Mouse (Mus musculus) fat pad, adult 2 months (tissue): Measurements from ENCODE around the gene Pik3cd.

Experiments used
- DNase-seq: peaks from one replicate; pipeline ENCODE4 v3.0.0-alpha.2; 2011; ENCODE audit warnings: low read depth, low spot score; ENCODE audit errors: extremely low read depth

Gene Pik3cd

GRCm38 (mm10) chr4:149689822-149690700 lies 12.3 kb downstream of the Pik3cd start:
- no peak for DNase-seq

- no peak for DNase-seq
Measured at GRCm38 (mm10) chr4:149688861-149689260, 13.5 kb downstream of the Pik3cd start.

GRCm38 (mm10) chr4:149684841-149685623 lies 17.3 kb downstream of the Pik3cd start:
- no peak for DNase-seq

GRCm38 (mm10) chr4:149683875-149684274 lies 18.5 kb downstream of the Pik3cd start:
- no peak for DNase-seq

GRCm38 (mm10) chr4:149679056-149679770 lies 23.2 kb downstream of the Pik3cd start:
- DNase-seq, result no peak

GRCm38 (mm10) chr4:149678006-149678405 lies 24.4 kb downstream of the Pik3cd start:
- DNase-seq, result no peak

- no peak for DNase-seq
Measured at GRCm38 (mm10) chr4:149675378-149676261, 26.8 kb downstream of the Pik3cd start.

- no peak for DNase-seq
Measured at GRCm38 (mm10) chr4:149674814-149675377, 27.5 kb downstream of the Pik3cd start.

- no peak for DNase-seq
Measured at GRCm38 (mm10) chr4:149672747-149673146, 29.6 kb downstream of the Pik3cd start.

- no peak for DNase-seq
Measured at GRCm38 (mm10) chr4:149671175-149671574, 31.2 kb downstream of the Pik3cd start.

- DNase-seq, result no peak
Measured at GRCm38 (mm10) chr4:149665692-149666090, 36.7 kb downstream of the Pik3cd start.

- DNase-seq, result no peak
Measured at GRCm38 (mm10) chr4:149665016-149665691, 37.2 kb downstream of the Pik3cd start.

- DNase-seq, result no peak
Measured at GRCm38 (mm10) chr4:149663849-149664503, 38.4 kb downstream of the Pik3cd start.

- no peak for DNase-seq
Measured at GRCm38 (mm10) chr4:149661967-149662589, 40.3 kb downstream of the Pik3cd start.

- DNase-seq, result no peak
Measured at GRCm38 (mm10) chr4:149660598-149660997, 41.8 kb downstream of the Pik3cd start.

GRCm38 (mm10) chr4:149659495-149660116 lies 42.8 kb downstream of the Pik3cd start:
- no peak for DNase-seq

- DNase-seq, result no peak
Measured at GRCm38 (mm10) chr4:149657858-149658416, 44.4 kb downstream of the Pik3cd start.

GRCm38 (mm10) chr4:149654232-149654631 lies 48.1 kb downstream of the Pik3cd start:
- DNase-seq, result no peak
